Mouse (Mus musculus) macrophage (primary cell): Measurements from ENCODE around the gene Fam126b. TPM values are rescaled to one million over a fixed set of nuclear protein-coding genes. Genes with fewer than 3 reads are reported as not detected.
"Not testable (repeated sequence)": the region's sequence is repeated elsewhere in the genome, so short reads cannot be mapped to it uniquely, and the experiment has no call there.

Experiments
- H3K27ac ChIP-seq: fragments of 350-480 bp; formaldehyde crosslinking; 2 replicates; pipeline ENCODE4 v1.9.0; 2021
- H3K36me3 ChIP-seq: fragments of 350-480 bp; formaldehyde crosslinking; 2 replicates; pipeline ENCODE4 v1.9.0; 2021; ENCODE audit errors: inconsistent target
- H3K4me3 ChIP-seq: fragments of 350-480 bp; formaldehyde crosslinking; 2 replicates; pipeline ENCODE4 v1.9.0; 2021; ENCODE audit errors: inconsistent target
- H3K79me2 ChIP-seq: fragments of 350-480 bp; formaldehyde crosslinking; 2 replicates; pipeline ENCODE4 v1.9.0; 2021; ENCODE audit errors: inconsistent target
- WGBS: methylation state at CpG from one replicate; pipeline ENCODE4 v1.1.7; 2026; ENCODE audit warnings: inconsistent platforms; ENCODE audit not compliant: missing documents; 5-methylcytosine and 5-hydroxymethylcytosine counted together
- polyA plus RNA-seq: library from polyadenylated mRNA; stranded (reverse); fragments of 250-400 nt; gene quantifications from 3 replicates; pipeline ENCODE4 v1.2.4, GENCODE M21; 2018; ENCODE audit warnings: inconsistent platforms
- total RNA-seq, 78 experiments: library from RNA; depleted of rRNA; stranded (reverse); fragments of 250-400 nt; gene quantifications; 1 replicate in 9 of 78; 2 replicates in 24 of 78; 3 replicates in 43 of 78; 4 replicates in 2 of 78; pipeline ENCODE4 v1.2.4; 2018; ENCODE audit warnings: inconsistent platforms in 56 of 78

Gene Fam126b
- total RNA-seq (2018; cell fraction: chromatin; rRNA removed), result 10 to 100 TPM in 20 of 26 experiments, 1 to 10 TPM in 6; 4.1 to 33.3 (median 18.8) TPM
- total RNA-seq (2018; cell fraction: cytosol; rRNA removed), result 1 to 10 TPM; 3.4 to 9.9 (median 6.8) TPM
- total RNA-seq (2018; cell fraction: nucleus; rRNA removed), result 10 to 100 TPM in 18 of 26 experiments, 1 to 10 TPM in 8; 4.0 to 29.5 (median 13.5) TPM
- 2.4 to 5.0 TPM (median 4.1 TPM) in 3 replicates for polyA plus RNA-seq

- under 1% methylated on average over 40 of the region's 41 CpGs for WGBS
- Histone ChIP-seq H3K79me2 (peaks cover 95% of the 10 kb centered on the region), H3K36me3 (no peaks in the 10 kb centered on the region; the same call in 1 of the 2 replicates), H3K27ac (peak within 1 kb of the TSS; percentile 87), H3K4me3 (peak within 1 kb of the TSS; percentile 97)
Observed at GRCm38 (mm10) chr1:58586171-58586997, at the start of gene Fam126b, which contains the start of gene Ndufb3. Gene Fam126b, minus strand, starts transcription at chr1:58586323. Gene Ndufb3, plus strand, starts transcription at chr1:58586384.

DNA sequence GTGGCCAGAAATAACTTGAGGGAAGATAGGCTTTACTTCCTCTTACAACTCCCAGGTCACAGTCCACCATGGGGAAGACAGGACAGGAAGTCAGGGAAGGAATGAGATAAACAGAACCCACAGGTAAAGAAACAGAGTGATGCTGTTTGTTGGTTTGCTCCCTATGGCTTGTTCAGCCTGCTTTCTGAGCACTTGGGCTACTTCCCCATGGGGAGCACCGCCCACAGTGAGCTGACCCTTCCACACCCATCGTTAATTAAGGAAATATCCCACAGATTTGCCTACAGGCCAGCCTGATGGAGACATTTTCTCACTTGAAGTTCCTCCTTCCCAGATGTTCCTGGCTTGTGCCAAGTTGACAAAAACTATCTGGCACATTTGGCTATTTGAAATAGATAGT is 42.7 kb upstream of the Fam126b start:
- not testable (repeated sequence) for H3K4me3 ChIP-seq, H3K79me2 ChIP-seq, H3K36me3 ChIP-seq, H3K27ac ChIP-seq
- 60% methylated on average over 1 of the region's 2 CpGs for WGBS

DNA sequence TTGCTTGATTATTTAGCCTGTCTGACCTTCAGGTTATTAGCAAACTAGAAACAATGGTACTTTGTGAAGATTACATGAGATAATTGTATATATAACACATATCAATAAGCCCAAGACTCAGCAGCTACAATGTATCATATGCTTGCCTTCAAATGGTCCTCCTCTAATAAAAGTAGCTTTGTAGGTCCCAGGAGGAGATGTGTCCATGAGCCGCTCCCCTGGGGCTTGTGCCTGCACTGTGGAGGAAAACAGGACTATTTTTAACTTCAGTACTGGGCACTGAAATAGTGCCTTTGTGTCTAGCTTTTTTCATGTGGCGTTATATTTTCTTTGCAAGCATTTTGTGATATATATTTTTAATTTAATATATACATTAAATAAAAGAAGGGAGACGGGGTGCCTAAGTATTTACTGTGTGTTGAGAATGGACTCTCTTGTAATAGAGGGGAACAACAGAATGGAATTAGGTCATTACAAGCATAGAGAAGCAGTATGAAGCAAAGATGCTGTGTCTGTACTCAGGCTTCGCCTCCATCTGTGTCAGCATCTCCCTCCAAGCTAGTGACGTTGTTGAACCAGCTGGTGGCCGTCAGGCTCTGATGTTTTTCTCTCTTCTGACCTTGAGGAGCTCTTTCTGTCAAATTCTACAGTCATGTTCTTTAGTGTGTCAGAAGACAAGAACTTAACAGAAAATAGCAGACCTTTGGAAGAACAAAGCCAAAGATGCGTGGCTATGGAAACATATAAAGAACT is 36.0 kb upstream of the Fam126b start:
- Histone ChIP-seq H3K4me3 (no peak overlapping the region), H3K79me2 (no peaks in the 10 kb centered on the region), H3K36me3 (no peaks in the 10 kb centered on the region), H3K27ac (no peak overlapping the region)
- WGBS, result 98% methylated on average over 7 of the region's 7 CpGs

- Histone ChIP-seq H3K79me2 (no peaks in the 10 kb centered on the region), H3K4me3 (no peak overlapping the region), H3K27ac (no peak overlapping the region), H3K36me3 (no peaks in the 10 kb centered on the region)
- 97% methylated on average over 3 of the region's 3 CpGs for WGBS
Observed at GRCm38 (mm10) chr1:58621251-58621650, 35.1 kb upstream of the Fam126b start.

DNA sequence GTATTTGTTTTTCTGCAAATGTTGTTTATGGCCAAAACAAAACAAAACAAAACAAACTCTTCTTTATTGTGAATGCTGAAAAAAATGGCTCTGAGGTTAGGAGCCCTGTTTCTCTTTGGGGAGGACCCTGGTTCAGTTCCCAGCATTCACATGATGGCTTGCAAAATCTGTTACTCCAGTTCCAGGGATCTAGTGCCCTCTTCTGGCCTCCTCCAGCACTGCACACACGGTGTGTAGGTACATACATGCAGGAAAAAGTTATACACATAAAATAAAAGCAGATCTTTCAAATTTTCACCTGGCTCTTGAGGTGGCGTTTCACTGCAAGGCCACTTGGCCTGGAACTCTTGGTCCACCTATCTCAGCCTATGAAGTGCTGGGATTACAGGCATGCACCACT is 32.6 kb upstream of the Fam126b start:
- no peak overlapping the region for H3K4me3 ChIP-seq
- no peaks in the 10 kb centered on the region for H3K79me2 ChIP-seq
- no peaks in the 10 kb centered on the region for H3K36me3 ChIP-seq
- WGBS, result 92% methylated on average over 2 of the region's 2 CpGs
- H3K27ac ChIP-seq, result peak overlapping the region; percentile 83

DNA sequence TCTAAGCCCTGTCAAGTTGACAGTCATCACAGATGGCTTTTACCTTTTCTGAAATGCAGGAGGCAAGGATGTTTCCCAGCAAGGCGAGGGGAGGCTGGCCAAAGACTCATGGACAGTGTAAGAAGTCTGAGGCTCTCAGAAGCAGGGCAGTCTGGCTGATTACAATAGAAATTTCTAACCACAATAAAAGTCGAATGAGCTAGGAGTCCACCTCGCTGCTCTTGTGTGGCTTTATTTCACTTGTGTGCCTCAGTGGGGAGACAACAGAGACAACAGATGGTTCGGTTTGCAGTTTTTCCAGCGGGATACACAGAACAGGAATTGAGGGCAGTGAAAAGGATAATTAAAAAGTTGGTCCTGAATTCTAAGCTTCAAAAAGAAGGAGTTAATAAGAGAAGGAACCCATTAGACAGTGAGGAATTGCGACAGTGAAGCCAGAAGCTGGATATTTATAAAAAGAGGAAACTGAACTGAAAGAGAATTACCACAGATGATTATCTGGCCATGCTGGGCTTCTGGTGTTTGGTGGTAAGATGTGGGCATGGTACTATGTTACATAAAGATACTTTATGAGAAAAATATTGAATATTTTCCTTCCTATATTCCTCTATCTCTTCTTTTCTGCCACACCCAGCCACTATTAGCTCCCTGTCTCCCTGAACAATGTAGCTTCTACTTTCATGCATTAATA is 32.0 kb upstream of the Fam126b start:
- Histone ChIP-seq H3K79me2 (no peaks in the 10 kb centered on the region), H3K27ac (peak overlapping the region; percentile 83), H3K36me3 (no peaks in the 10 kb centered on the region), H3K4me3 (no peak overlapping the region; the same call in 1 of the 2 replicates)
- WGBS, result 0% methylated on average over 6 of the region's 6 CpGs

GRCm38 (mm10) chr1:58617076-58617475 is 31.0 kb upstream of the Fam126b start:
- Histone ChIP-seq H3K79me2 (no peaks in the 10 kb centered on the region), H3K27ac (no peak overlapping the region), H3K36me3 (no peaks in the 10 kb centered on the region), H3K4me3 (no peak overlapping the region)
- 95% methylated on average over 5 of the region's 5 CpGs for WGBS

DNA sequence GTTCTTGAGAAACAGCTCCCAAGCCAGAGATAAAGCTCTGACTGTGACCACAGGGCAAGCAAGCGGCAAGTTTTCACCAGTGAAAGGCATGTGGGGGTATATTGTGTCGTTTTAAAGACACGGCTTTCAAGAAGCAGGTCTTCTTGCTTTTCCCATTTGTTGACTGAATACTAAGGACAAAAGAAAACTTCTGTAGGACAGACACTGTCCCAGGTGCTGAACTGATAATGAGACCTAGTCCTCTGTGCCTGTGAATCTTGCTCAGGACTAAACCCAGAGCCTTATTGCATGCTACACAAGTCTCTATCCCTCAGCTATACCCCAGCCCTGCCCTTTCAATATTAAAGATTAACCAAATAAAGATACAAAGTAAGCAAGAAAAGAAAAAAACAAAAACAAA is 30.1 kb upstream of the Fam126b start:
- H3K27ac ChIP-seq, result no peak overlapping the region
- WGBS, result 83% methylated on average over 3 of the region's 3 CpGs
- no peaks in the 10 kb centered on the region for H3K36me3 ChIP-seq
- no peaks in the 10 kb centered on the region for H3K79me2 ChIP-seq
- no peak overlapping the region for H3K4me3 ChIP-seq

DNA sequence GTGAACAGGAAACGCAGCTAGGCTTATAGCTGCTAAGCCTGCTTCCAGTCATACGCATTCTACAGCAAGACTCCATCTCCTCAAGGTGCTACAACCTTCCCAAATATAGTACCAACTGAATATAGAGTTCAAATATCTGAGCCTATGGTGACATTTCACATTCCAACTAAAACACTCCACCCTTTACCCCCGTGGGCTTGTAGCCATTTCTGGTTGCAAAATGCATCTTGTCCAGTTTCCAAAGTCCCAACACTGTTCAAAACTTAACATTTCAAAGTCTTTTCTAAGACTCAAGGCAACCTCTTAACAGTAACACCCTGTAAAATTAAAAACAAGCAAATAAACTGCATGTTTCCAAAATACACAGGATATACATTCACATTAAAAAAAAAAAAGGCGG is 29.0 kb upstream of the Fam126b start:
- Histone ChIP-seq H3K36me3 (no peaks in the 10 kb centered on the region), H3K4me3 (no peak overlapping the region), H3K27ac (no peak overlapping the region), H3K79me2 (no peaks in the 10 kb centered on the region)
- 85% methylated on average over 4 of the region's 4 CpGs for WGBS

- WGBS, result 92% methylated on average over 3 of the region's 3 CpGs
- no peaks in the 10 kb centered on the region for H3K36me3 ChIP-seq
- H3K4me3 ChIP-seq, result no peak overlapping the region
- H3K27ac ChIP-seq, result no peak overlapping the region
- no peaks in the 10 kb centered on the region for H3K79me2 ChIP-seq
Observed at GRCm38 (mm10) chr1:58614424-58614823, 28.3 kb upstream of the Fam126b start.

GRCm38 (mm10) chr1:58613786-58614185 is 27.7 kb upstream of the Fam126b start:
- no peak overlapping the region for H3K27ac ChIP-seq
- WGBS, result 86% methylated on average over 6 of the region's 6 CpGs
- H3K79me2 ChIP-seq, result no peaks in the 10 kb centered on the region
- no peaks in the 10 kb centered on the region for H3K36me3 ChIP-seq
- no peak overlapping the region for H3K4me3 ChIP-seq

GRCm38 (mm10) chr1:58610611-58611010 is 24.5 kb upstream of the Fam126b start:
- Histone ChIP-seq H3K36me3 (no peaks in the 10 kb centered on the region), H3K79me2 (no peaks in the 10 kb centered on the region), H3K4me3 (no peak overlapping the region), H3K27ac (no peak overlapping the region)
- WGBS, result 38% methylated on average over 1 of the region's 1 CpGs

GRCm38 (mm10) chr1:58610166-58610565 is 24.0 kb upstream of the Fam126b start:
- Histone ChIP-seq H3K27ac (no peak overlapping the region), H3K4me3 (no peak overlapping the region), H3K79me2 (no peaks in the 10 kb centered on the region), H3K36me3 (no peaks in the 10 kb centered on the region)
- 93% methylated on average over 1 of the region's 1 CpGs for WGBS

DNA sequence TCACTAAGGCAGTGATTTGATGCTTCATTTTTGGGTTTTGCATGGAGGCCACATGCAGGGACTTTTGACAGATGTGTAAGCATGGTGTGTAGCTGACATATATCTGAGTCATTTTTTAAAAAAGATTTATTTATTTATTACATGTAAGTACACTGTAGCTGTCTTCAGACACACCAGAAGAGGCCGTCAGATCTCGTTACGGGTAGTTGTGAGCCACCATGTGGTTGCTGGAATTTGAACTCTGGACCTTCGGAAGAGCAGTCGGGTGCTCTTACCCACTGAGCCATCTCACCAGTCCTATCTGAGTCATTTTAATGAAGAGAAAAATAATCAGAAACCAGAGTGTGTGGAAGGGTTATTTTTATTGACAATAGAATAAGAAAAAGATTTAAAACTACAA is 23.5 kb upstream of the Fam126b start:
- not testable (repeated sequence) for H3K79me2 ChIP-seq, H3K36me3 ChIP-seq, H3K4me3 ChIP-seq, H3K27ac ChIP-seq
- WGBS, result 98% methylated on average over 5 of the region's 5 CpGs
